Mouse (Mus musculus) urinary bladder, postnatal 10 days (tissue): ENCODE measurements around the gene Pdcd6ip.

Source experiments
- DNase-seq: peaks from one replicate; pipeline ENCODE4 v3.0.0; 2022; ENCODE audit warnings: low spot score

Pdcd6ip gene

GRCm38 (mm10) chr9:113624086-113624485 lies 84.0 kb downstream of the Pdcd6ip start:
- DNase-seq, result no peak

DNA sequence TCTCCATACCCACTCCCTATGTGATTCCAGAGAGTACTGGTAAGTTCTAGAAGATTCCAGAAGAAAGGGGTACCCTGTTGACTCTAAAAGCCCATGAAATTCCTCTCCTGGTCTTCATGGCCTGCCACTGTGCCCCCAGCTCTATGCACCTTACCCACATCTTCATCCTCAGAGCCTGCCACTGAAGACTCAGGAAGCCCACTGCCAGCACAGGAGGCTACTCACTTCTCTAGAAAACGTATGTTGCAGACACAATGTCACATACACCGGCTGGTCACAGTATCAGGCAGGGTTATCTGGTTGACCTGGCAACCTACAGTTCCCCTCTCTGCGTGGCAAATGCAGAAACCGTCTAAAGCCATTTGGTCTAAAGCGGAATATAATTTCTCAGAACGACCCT lies 91.0 kb downstream of the Pdcd6ip start:
- DNase-seq, result no peak

- DNase-seq, result no peak
Measured at GRCm38 (mm10) chr9:113610776-113611175, 97.3 kb downstream of the Pdcd6ip start.

DNA sequence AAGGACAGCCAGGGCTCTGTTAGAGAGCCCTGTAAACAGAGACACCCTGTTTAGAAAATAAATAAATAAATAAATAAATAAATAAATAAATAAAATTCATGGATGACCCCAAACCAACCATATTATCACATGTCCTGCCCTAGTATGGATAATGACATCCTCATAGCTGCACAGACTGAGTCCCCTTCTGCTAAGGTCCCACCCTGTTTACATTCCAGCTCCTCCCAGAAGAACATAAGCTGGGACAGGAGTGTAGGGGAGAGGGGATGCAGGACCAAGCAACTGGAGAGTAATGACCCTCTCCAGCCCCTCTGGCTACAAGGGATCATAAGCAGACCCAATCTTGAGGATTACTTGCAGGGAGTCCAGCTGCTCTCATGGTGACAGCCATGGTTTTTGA lies 105.9 kb downstream of the Pdcd6ip start:
- no peak for DNase-seq
